Mouse (Mus musculus) midbrain, embryonic 14.5 days (tissue): ENCODE measurements around the gene Cxcr2. TPM values are rescaled to one million over a fixed set of nuclear protein-coding genes. Genes with fewer than 3 reads are reported as not detected.

Experiments used
- ATAC-seq: fragments of 200-750 bp; cut with Nextera tagmentation; 2 replicates; pipeline ENCODE4 v1.8.0; 2017; ENCODE audit warnings: moderate number of reproducible peaks, moderate library complexity; ENCODE audit not compliant: low FRiP score, low TSS enrichment
- DNase-seq: peaks from one replicate; pipeline ENCODE4 v3.0.0-alpha.2; 2015
- H3K27ac ChIP-seq: fragments of 300-500 bp; sonication (generic); replicated peaks from 2 replicates; pipeline ENCODE4 v1.5.1; 2014; ENCODE audit warnings: mild to moderate bottlenecking, low read depth, low read length, moderate library complexity
- H3K27me3 ChIP-seq: fragments of 300-500 bp; sonication (generic); 2 replicates; pipeline ENCODE4 v1.6.1; 2014; ENCODE audit warnings: low read length, control low read depth, mixed read lengths; ENCODE audit not compliant: control insufficient read depth, insufficient read depth
- H3K36me3 ChIP-seq: fragments of 300-500 bp; sonication (generic); 2 replicates; pipeline ENCODE4 v1.6.1; 2014; ENCODE audit warnings: low read length, control low read depth; ENCODE audit not compliant: control insufficient read depth, insufficient read depth
- H3K4me1 ChIP-seq: fragments of 300-500 bp; sonication (generic); 2 replicates; pipeline ENCODE4 v1.6.1; 2014; ENCODE audit warnings: mild to moderate bottlenecking, antibody characterized with exemption, low read length, control low read depth; ENCODE audit not compliant: control insufficient read depth, insufficient read depth
- H3K4me2 ChIP-seq: fragments of 300-500 bp; sonication (generic); 2 replicates; pipeline ENCODE4 v1.6.1; 2014; ENCODE audit warnings: mild to moderate bottlenecking, low read length, moderate library complexity
- H3K4me3 ChIP-seq: fragments of 300-500 bp; sonication (generic); replicated peaks from 2 replicates; pipeline ENCODE4 v1.5.1; 2014; ENCODE audit warnings: low read depth, low read length
- H3K9ac ChIP-seq: fragments of 300-500 bp; sonication (generic); replicated peaks from 2 replicates; pipeline ENCODE4 v1.6.1; 2014; ENCODE audit warnings: mild to moderate bottlenecking, low read length, moderate library complexity
- H3K9me3 ChIP-seq: fragments of 300-500 bp; sonication (generic); 2 replicates; pipeline ENCODE4 v1.6.1; 2016; ENCODE audit warnings: low read length, control low read depth, mixed read lengths; ENCODE audit not compliant: control insufficient read depth
- WGBS: fragments of 180-500 bp; shearing (Covaris S2); extraction: QIAGEN DNeasy Blood & Tissue Kit; methylation state at CpG from one replicate; pipeline ENCODE4 v1.1.7; 2014; 5-methylcytosine and 5-hydroxymethylcytosine counted together
- polyA plus RNA-seq: library from polyadenylated mRNA; unstranded; fragments of >200 nt; fragmentation: Nextera tagmentation; extraction: Ambion mirVana; gene quantifications from 2 replicates; pipeline ENCODE4 v1.2.1, GENCODE M21; 2014

The Cxcr2 gene
- polyA plus RNA-seq, 1 experiment from 2014 or later: not detected

DNA sequence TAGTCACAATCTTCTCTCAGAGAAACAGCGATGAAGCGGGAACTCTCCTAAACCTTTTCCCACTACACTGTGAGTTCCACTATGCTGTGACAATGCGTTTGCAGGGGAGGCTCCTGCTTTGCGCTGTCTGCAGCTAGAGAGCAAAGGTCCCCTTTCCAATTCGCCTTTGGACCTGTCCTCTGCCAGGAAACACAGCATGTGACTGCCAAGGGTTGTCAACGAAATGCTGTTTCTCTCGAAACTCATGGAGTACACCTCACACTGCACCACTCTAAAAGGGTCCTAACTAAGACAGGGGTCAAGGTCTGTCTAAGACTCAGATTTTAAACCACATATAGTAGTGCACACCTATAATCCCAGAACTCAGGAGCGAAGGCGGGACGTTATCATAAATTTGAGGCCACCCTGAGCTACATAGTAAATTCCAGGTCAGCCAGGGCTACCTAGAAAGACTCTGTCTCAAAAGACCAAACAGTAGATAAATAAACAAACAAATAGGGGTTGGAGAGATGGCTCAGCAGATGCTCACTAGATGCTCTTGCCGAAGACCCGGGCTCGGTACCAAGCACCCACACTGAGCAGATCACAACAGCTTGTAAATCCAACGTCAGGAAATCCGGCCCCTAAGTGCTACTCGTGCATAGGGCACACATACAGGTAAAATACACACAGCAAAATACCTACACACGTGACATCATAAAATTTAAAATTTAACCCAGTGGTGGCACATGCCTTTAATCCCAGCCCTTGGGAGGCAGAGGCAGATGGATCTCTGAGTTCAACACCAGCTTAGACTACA is 43.0 kb downstream of the Cxcr2 start:
- Histone ChIP-seq H3K4me3 (no peak overlapping the region), H3K27ac (no peak overlapping the region), H3K27me3 (peaks cover 3% of the 10 kb centered on the region; the same call in 1 of the 2 replicates), H3K4me1 (no peaks in the 10 kb centered on the region), H3K9ac (no peak overlapping the region), H3K9me3 (no peaks in the 10 kb centered on the region), H3K4me2 (no peak overlapping the region), H3K36me3 (no peaks in the 10 kb centered on the region)
- no peak for ATAC-seq
- 81% methylated on average over 17 of the region's 17 CpGs for WGBS
- no peak for DNase-seq

DNA sequence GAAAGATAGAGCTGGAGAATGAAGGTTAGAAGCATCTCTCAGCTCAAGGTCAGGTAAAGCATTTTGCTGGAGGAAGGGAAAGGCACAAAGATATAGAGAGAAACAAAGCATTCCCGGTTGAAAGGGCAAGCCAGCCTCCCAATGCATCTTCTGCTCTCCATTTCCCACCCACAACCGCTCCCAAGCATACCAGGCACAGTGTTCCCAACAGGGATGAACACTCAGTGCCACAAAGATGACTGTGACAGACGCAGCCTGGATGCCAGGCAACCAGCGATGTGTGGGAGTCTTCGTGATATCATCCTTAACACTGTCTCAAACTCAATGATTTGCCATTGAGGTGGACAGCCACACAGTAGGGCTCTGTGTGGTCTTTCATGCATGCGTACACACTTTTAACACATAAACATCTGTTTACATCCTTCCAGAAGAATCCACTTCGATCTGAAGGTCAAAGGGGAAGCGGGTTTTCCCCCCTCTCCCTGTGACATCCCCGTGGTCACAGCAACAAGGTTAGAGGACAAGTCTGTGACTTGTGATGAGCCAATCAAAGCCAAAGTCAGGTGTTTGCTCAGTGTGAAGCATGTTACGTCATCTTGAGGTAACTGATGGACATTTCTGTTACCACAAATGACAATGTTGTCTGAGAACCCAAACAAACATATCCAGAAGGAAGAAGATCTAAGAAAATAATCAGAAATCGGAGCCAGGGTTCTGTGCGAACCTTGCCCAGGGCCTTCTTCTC is 44.1 kb downstream of the Cxcr2 start:
- no peak overlapping the region for H3K9ac ChIP-seq
- H3K27me3 ChIP-seq: peaks cover 9% of the 10 kb centered on the region; the same call in 1 of the 2 replicates
- no peak overlapping the region for H3K4me3 ChIP-seq
- 85% methylated on average over 12 of the region's 12 CpGs for WGBS
- DNase-seq: no peak
- no peak overlapping the region for H3K27ac ChIP-seq
- H3K9me3 ChIP-seq: no peaks in the 10 kb centered on the region
- no peak for ATAC-seq
- no peak overlapping the region for H3K4me2 ChIP-seq
- no peaks in the 10 kb centered on the region for H3K4me1 ChIP-seq
- no peaks in the 10 kb centered on the region for H3K36me3 ChIP-seq

DNA sequence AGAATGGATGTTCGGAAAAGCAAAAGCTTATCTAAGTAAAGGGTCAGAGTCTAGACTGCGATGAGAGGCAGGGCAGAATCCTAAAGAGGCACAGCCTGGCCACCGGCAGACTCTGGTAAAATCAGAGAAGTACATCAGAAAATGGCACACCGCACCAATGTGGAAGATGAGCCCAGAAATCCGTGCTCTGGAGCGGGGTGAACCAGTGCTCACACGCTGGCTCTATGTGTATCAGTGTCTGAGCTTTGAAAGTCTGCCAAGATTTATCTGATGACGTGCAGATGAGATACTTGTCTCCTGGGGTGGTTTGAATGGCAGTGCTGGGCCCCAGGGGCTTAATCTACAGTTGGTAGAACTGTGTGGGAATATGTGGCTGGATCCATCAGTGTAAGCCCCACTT is 45.3 kb downstream of the Cxcr2 start:
- no peak overlapping the region for H3K4me3 ChIP-seq
- no peak overlapping the region for H3K9ac ChIP-seq
- H3K4me2 ChIP-seq: no peak overlapping the region
- H3K36me3 ChIP-seq: no peaks in the 10 kb centered on the region
- no peak for ATAC-seq
- DNase-seq: peak; percentile 31
- H3K27me3 ChIP-seq: peaks cover 9% of the 10 kb centered on the region; the same call in 1 of the 2 replicates
- WGBS: 82% methylated on average over 8 of the region's 8 CpGs
- H3K27ac ChIP-seq: no peak overlapping the region
- H3K4me1 ChIP-seq: no peaks in the 10 kb centered on the region
- H3K9me3 ChIP-seq: no peaks in the 10 kb centered on the region

DNA sequence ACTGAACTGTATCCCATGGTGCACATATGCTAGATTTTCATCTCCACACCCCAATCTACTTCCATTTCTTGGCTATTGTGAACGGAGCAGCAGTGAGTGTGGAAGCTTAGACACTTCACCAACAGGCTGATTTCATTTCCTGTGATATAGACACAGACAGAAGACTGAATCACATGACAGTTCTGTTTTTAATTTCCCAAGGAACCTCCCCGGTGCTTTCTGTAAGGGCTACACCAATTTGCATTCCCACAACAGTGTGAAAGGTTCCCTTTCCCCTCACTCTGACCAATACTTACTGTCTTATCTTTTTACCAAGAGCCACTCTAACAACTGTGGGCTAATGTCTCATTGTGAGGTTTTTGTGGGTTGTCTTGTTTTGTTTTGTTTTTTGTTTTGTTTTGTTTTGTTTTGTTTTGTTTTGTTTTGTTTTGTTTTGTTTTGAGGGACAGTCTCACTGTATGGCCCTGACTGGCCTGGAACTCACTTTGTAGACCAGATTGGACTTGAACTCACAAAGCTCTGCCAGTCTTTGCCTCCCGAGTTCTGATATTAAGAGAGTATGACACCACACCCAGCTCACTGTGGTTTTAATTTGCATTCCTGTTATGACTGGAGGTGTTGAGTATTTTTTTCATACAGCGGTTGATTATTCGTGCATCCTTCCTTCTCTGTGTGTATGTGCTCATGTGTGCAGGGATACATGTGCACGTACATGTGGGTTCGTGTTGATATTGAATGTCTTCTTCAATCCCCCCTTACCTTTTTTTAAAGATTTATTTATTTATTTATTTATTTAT is 47.5 kb downstream of the Cxcr2 start:
- ATAC-seq (no peak), DNase-seq (no peak)
- Histone ChIP-seq H3K36me3 (no peaks in the 10 kb centered on the region), H3K9ac (no peak overlapping the region), H3K27me3 (peaks cover 9% of the 10 kb centered on the region; the same call in 1 of the 2 replicates), H3K4me3 (no peak overlapping the region), H3K9me3 (no peaks in the 10 kb centered on the region), H3K4me2 (no peak overlapping the region), H3K4me1 (no peaks in the 10 kb centered on the region), H3K27ac (no peak overlapping the region)
- WGBS: 86% methylated on average over 7 of the region's 7 CpGs

DNA sequence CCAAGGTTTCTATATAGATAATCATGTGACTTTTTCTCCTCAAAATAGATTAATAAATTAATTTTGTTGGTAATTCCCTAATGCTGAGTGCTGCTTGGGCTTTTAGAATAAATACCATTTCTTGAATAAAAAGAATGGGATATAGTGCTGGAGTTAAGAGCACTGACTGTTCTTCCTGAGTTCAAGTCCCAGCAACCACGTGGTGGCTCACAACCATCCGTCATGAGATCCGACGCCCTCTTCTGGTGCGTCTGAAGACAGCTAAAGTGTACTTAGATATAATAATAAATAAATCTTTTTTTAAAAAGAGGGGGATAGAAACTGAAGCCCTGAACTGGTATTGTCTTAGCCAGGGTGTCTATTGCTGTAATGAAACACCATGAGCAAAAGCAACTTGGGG is 49.7 kb downstream of the Cxcr2 start:
- no peak overlapping the region for H3K9ac ChIP-seq
- no peak overlapping the region for H3K4me2 ChIP-seq
- no peaks in the 10 kb centered on the region for H3K9me3 ChIP-seq
- H3K36me3 ChIP-seq: no peaks in the 10 kb centered on the region
- DNase-seq (no peak), ATAC-seq (no peak)
- no peak overlapping the region for H3K4me3 ChIP-seq
- no peaks in the 10 kb centered on the region for H3K4me1 ChIP-seq
- peaks cover 9% of the 10 kb centered on the region; the same call in 1 of the 2 replicates for H3K27me3 ChIP-seq
- 63% methylated on average over 5 of the region's 5 CpGs for WGBS
- no peak overlapping the region for H3K27ac ChIP-seq

DNA sequence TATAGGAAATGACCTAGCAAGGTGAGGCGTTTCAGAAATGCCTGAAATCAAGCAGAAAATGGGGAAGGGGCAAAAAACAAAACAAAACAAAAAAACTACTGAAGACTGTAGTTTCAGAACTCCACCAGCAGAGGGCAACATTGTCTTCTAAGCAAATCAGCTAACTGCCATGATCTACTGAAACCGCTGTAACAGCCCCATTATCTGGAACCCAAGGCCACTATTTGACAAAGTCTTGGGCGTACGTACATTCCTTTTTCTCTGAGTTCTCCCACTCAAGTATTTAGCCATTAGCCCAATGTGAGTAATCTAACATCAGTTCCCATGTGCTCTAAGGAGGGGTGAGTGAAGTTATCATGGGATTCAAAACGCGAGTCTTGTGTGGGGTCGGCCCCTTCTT is 52.1 kb downstream of the Cxcr2 start:
- Histone ChIP-seq H3K27me3 (0 out of 2 replicates have a peak, but pooled peaks cover 6% of the 10 kb centered on the region), H3K36me3 (no peaks in the 10 kb centered on the region), H3K4me2 (no peak overlapping the region), H3K4me1 (no peaks in the 10 kb centered on the region), H3K9me3 (no peaks in the 10 kb centered on the region), H3K4me3 (no peak overlapping the region), H3K27ac (no peak overlapping the region), H3K9ac (no peak overlapping the region)
- WGBS: 67% methylated on average over 7 of the region's 7 CpGs
- no peak for ATAC-seq
- DNase-seq: peak; percentile 65

DNA sequence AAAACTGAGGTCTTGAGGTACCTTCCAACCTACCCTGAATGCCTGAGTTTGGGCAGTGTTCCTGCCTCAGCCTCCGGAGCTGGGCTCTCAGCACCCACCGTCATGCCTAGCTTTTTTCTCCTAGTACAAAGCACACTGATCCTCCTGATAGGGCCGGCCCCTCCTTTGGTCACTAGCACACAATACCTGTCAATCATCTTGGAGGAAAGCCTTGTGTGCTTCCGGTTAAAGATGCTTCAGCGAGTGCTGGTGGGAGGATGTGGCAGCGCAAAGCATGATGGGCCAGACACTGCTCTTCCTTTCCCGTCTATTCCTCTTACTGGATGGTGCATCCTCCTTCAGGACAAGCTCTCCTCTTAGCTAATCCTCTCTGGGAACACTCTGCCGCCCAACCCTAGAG is 52.9 kb downstream of the Cxcr2 start:
- Histone ChIP-seq H3K27ac (no peak overlapping the region), H3K27me3 (0 out of 2 replicates have a peak, but pooled peaks cover 6% of the 10 kb centered on the region), H3K36me3 (no peaks in the 10 kb centered on the region), H3K4me2 (no peak overlapping the region), H3K9me3 (no peaks in the 10 kb centered on the region), H3K9ac (no peak overlapping the region), H3K4me1 (no peaks in the 10 kb centered on the region), H3K4me3 (no peak overlapping the region)
- no peak for ATAC-seq
- 50% methylated on average over 8 of the region's 8 CpGs for WGBS
- DNase-seq: no peak

DNA sequence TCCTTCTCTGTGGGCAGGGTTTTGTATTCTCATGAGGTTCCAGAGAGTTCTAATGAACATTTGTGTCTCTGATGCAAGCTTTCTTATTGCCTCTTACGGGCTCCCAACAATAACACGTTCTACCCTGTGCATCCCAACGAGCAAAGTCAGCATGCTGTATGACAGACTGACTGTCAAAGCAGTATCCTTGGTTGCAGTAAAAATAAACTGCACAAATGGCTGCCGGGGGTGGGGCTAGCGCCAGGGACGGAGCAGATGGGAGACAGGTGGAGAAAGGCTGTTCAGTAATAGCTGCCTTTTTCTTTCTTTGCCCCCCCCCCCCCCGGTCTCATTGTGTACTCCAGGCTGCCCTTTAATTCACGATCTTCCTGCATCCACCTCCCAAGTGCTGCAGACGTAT is 54.1 kb downstream of the Cxcr2 start:
- 62% methylated on average over 9 of the region's 9 CpGs for WGBS
- H3K4me3 ChIP-seq: no peak overlapping the region
- H3K9me3 ChIP-seq: no peaks in the 10 kb centered on the region
- H3K4me2 ChIP-seq: no peak overlapping the region
- H3K36me3 ChIP-seq: no peaks in the 10 kb centered on the region
- no peak overlapping the region for H3K27ac ChIP-seq
- H3K9ac ChIP-seq: no peak overlapping the region
- 0 out of 2 replicates have a peak, but pooled peaks cover under 1% of the 10 kb centered on the region for H3K27me3 ChIP-seq
- H3K4me1 ChIP-seq: no peaks in the 10 kb centered on the region
- no peak for ATAC-seq
- no peak for DNase-seq
